Mouse (Mus musculus): ENCODE results near the gene Prkcg. TPM values are rescaled to one million over a fixed set of nuclear protein-coding genes. Genes with fewer than 3 reads are reported as not detected.
"Not testable (repeated sequence)": the region's sequence is repeated elsewhere in the genome, so short reads cannot be mapped to it uniquely, and the experiment has no call there.

Gene Prkcg
- polyA plus RNA-seq, 1 experiment from 2014 or later: 1.4 TPM

DNA sequence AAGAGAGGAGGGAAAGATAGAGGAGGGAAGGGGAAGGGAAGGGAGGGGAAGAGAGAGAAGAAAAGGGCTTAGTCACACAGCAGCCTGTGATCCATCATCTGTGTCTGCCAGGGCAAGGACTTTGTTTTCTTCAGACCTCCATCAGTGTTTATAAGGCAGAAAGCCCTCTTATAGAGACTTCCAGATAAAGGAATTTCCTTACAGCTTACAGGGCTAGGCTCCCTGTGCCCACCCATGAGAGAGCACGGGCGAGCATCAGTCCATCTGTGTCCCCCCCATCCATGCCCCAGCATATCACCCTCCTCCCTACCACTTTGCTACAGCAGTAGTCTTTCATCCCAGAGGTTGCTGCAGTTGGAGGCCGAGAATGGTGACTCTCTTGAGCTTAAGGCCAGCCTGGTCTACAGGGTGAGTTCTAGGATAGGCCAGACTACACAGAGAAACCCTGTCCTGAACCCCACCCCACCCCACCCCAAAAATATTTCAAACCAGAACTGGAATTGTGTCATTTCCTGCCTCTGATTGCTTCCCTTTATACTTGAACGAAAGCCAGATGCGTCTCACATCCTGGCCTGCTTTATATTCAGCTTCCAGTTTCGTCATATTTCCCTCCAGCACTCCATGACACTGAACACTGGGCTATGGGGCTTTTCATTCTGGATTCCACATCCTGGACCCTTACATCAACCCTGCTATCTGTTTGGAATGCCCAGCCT is 13.4 kb upstream of the Prkcg start:
- Histone ChIP-seq H3K27me3 (replicated peaks) (no peaks in the 10 kb centered on the region), H3K9me3 (replicated peaks) (no peaks in the 10 kb centered on the region), H3K27ac (replicated peaks) (no peak overlapping the region), H3K36me3 (no peaks in the 10 kb centered on the region), H3K4me1 (no peaks in the 10 kb centered on the region), H3K9ac (replicated peaks) (no peak overlapping the region), H3K4me2 (no peak overlapping the region), H3K4me3 (replicated peaks) (no peak overlapping the region)
- WGBS: 73% methylated on average over 6 of the region's 6 CpGs
- no peak for ATAC-seq (ENCODE audit: low FRiP score)

DNA sequence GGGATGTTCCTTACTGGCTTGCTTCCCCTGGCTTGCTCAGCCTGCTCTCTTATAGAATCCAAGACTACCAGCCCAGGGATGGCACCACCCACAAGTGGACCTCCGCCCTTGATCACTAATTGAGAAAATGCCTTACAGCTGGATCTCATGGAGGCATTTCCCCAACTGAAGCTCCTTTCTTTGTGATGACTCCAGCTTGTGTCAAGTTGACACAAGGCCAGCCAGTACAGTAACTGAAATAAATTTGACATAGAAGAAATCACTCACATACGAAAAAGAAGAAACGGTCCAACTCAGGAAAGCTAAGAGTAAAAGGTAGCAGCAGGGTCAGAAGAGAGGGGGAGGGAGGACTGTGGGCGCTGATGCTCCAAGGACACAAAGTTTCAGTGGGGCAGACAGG is 12.2 kb upstream of the Prkcg start:
- not testable (repeated sequence) for H3K36me3 ChIP-seq

DNA sequence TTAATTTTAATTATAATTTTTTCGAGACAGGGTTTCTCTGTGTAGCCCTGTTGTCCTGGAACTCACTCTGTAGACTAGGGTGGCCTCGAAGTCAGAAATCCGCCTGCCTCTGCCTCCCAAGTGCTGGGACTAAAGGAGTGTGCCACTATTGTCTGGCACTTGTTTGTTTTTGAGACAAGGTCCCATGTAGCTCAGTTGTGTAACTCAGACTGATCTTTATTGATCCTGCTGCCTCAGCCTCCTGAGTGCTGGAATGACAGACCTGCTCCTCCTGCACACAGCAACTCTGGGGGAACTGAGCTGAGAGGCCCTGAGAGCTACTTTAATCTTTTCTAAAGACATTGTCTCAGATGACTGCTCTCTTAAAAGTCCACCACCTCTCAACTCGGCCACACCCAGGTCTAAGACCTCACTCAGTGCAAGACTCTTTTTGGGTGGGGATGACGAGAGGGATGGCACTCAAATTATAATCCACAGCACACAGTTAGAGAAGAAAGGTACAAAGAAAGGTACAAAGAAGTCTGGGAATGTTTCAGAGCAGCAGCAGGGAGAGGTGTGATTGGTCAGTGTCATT is 8.8 kb upstream of the Prkcg start:
- no peak for ATAC-seq (ENCODE audit: low FRiP score)
- Histone ChIP-seq H3K27me3 (replicated peaks) (no peaks in the 10 kb centered on the region), H3K4me3 (replicated peaks) (no peak overlapping the region), H3K9ac (replicated peaks) (no peak overlapping the region), H3K27ac (replicated peaks) (no peak overlapping the region), H3K4me1 (no peaks in the 10 kb centered on the region), H3K36me3 (no peaks in the 10 kb centered on the region), H3K9me3 (replicated peaks) (no peaks in the 10 kb centered on the region), H3K4me2 (no peak overlapping the region)
- 70% methylated on average over 5 of the region's 5 CpGs for WGBS

More for the DNA sequence above, 12.2 kb upstream of the Prkcg start:
- H3K27me3 ChIP-seq (replicated peaks); H3K27ac ChIP-seq (replicated peaks); H3K9me3 ChIP-seq (replicated peaks); ATAC-seq (ENCODE audit: low FRiP score); H3K9ac ChIP-seq (replicated peaks); H3K4me2 ChIP-seq; H3K4me1 ChIP-seq; H3K4me3 ChIP-seq (replicated peaks): not testable (repeated sequence)
- WGBS: 71% methylated on average over 4 of the region's 4 CpGs

DNA sequence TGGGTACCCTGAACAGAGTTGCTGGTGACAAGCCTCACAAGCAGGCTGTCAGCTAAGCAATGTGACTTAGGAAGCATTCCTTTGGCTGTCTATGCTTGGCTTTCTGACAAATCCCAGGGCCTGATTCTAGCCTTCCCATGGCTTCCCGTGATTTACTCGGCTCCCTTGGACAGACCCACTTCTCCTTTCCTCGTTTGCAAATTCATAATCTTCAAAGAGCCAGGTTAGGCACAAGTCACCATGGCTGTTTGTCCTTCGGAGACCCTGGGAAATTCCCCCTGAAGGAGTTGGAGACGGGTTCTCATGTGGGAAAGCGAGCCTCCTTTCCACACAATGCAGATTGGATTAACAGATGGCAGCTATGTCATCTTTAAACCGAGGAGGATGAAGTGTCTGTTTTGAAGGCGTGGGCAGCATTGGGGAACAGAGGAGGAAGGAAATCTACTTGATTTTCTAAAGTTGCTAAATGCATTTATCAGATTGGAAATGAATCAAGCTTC is 8.3 kb upstream of the Prkcg start:
- ATAC-seq (ENCODE audit: low FRiP score): no peak

DNA sequence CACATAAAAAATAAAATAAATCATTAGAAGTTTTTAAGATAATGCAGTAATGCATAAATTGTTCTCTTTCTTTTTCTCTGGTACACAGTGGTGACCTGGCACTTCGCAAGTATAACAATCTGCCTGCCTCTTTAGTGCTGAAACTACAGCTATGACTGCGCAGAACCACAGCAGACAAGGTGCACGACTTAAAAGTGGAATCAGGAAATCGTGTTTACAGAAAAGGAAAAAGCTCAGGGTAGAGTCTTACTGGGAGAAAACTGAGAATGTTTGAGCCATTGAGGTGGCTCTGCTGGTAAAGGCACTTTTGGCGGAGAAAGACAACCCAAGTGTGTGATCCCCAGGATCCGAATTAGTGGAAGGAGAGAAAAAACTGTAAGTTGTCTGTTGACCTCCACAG is 7.2 kb upstream of the Prkcg start:
- H3K4me2 ChIP-seq: no peak overlapping the region
- no peak overlapping the region for H3K4me3 ChIP-seq (replicated peaks)
- ATAC-seq (ENCODE audit: low FRiP score): no peak
- no peak overlapping the region for H3K27ac ChIP-seq (replicated peaks)
- H3K4me1 ChIP-seq: no peaks in the 10 kb centered on the region
- 84% methylated on average over 6 of the region's 6 CpGs for WGBS
- H3K9ac ChIP-seq (replicated peaks): no peak overlapping the region
- H3K36me3 ChIP-seq: no peaks in the 10 kb centered on the region
- H3K9me3 ChIP-seq (replicated peaks): no peaks in the 10 kb centered on the region
- no peaks in the 10 kb centered on the region for H3K27me3 ChIP-seq (replicated peaks)

More for the DNA sequence above, 8.3 kb upstream of the Prkcg start:
- Histone ChIP-seq H3K36me3 (no peaks in the 10 kb centered on the region), H3K4me1 (no peaks in the 10 kb centered on the region), H3K27ac (replicated peaks) (no peak overlapping the region), H3K27me3 (replicated peaks) (no peaks in the 10 kb centered on the region), H3K9me3 (replicated peaks) (no peaks in the 10 kb centered on the region), H3K9ac (replicated peaks) (no peak overlapping the region), H3K4me3 (replicated peaks) (no peak overlapping the region), H3K4me2 (no peak overlapping the region)
- 61% methylated on average over 8 of the region's 8 CpGs for WGBS

DNA sequence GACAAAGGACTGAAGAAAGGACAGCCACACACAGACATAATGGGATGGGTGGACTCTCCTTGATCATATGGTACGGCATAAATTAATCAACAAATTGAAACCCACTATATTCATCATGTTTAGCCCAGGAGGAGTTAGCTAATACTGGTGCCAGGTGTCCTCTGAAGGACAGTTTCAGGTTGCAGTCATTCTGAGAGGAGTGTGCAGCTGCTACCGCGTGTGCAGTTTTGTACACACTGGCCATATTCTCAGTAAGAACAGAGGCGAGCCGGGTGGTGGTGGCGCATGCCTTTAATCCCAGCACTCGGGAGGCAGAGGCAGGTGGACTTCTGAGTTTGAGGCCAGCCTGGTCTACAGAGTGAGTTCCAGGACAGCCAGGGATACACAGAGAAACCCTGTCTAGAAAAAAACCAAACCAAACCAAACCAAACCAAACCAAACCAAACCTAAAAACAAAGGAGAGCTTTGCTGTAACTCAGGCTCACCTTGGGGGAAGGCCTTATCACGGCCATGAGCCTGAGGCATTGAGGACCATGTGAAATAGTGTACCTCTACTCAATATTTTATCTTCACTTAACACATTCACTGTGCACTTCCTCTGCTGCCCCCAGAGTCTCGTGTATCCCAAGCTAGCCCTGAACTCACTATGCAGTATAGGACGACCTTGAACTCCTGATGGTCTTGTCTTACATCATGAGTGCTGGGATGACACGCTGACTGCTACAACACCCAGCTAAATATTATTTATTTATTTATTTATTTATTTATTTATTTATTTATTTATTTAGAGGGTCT is 5.7 kb upstream of the Prkcg start:
- WGBS: 93% methylated on average over 11 of the region's 11 CpGs
- no peak overlapping the region for H3K4me3 ChIP-seq (replicated peaks)
- H3K9me3 ChIP-seq (replicated peaks): no peaks in the 10 kb centered on the region
- H3K27me3 ChIP-seq (replicated peaks): no peaks in the 10 kb centered on the region
- ATAC-seq (ENCODE audit: low FRiP score): no peak
- H3K9ac ChIP-seq (replicated peaks): no peak overlapping the region
- 0 out of 2 replicates have a peak, but pooled peaks cover 3% of the 10 kb centered on the region for H3K4me1 ChIP-seq
- no peaks in the 10 kb centered on the region for H3K36me3 ChIP-seq
- H3K27ac ChIP-seq (replicated peaks): no peak overlapping the region
- no peak overlapping the region for H3K4me2 ChIP-seq

DNA sequence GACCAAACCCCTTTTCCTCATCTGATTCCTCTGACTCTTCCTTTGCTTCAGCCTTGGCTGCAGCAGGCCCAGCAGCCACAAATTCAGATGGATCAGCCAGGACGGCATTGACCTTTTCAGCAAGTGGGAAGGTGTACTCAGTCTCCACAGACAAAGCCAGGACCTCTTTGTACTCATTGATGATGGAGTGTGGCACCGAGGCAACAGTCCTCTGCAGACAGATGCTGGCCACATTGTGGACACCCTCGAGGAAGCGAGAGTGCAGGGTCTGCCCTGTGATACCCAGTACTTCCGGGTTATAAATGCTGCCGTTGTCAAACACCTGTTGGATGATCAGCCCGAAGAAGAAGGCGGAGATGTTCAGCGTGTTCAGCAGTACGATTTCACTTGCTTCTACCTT is 4.4 kb upstream of the Prkcg start:
- H3K4me1 ChIP-seq: 0 out of 2 replicates have a peak, but pooled peaks cover 8% of the 10 kb centered on the region
- no peaks in the 10 kb centered on the region for H3K27me3 ChIP-seq (replicated peaks)
- H3K36me3 ChIP-seq: no peaks in the 10 kb centered on the region
- WGBS: 83% methylated on average over 10 of the region's 10 CpGs
- H3K4me3 ChIP-seq (replicated peaks): no peak overlapping the region
- H3K9me3 ChIP-seq (replicated peaks): no peaks in the 10 kb centered on the region
- H3K27ac ChIP-seq (replicated peaks): no peak overlapping the region
- ATAC-seq (ENCODE audit: low FRiP score): no peak
- H3K4me2 ChIP-seq: no peak overlapping the region
- no peak overlapping the region for H3K9ac ChIP-seq (replicated peaks)

DNA sequence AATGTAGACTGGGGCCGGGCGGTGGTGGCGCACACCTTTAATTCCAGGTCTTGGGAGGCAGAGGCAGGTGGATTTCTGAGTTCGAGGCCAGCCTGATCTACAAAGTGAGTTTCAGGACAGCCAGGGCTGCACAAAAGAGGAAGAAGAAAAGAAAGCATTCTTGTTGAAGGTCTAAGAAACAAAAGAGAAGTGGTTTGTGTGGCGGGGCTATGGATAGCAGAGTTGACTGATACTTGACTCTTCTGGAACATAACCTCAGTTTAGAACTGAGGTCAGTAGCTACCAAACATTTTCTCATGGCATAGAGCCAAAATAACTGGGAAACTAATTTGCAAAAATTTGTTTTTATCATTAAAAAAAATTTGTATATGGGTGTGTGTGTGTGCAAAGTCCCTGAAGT is 2.9 kb upstream of the Prkcg start:
- Histone ChIP-seq H3K9me3 (replicated peaks) (no peaks in the 10 kb centered on the region), H3K4me1 (peaks cover 22% of the 10 kb centered on the region), H3K9ac (replicated peaks) (no peak overlapping the region), H3K4me3 (replicated peaks) (no peak overlapping the region), H3K27me3 (replicated peaks) (no peaks in the 10 kb centered on the region), H3K4me2 (no peak overlapping the region), H3K27ac (replicated peaks) (no peak overlapping the region), H3K36me3 (no peaks in the 10 kb centered on the region)
- ATAC-seq (ENCODE audit: low FRiP score): no peak
- WGBS: 94% methylated on average over 5 of the region's 5 CpGs

DNA sequence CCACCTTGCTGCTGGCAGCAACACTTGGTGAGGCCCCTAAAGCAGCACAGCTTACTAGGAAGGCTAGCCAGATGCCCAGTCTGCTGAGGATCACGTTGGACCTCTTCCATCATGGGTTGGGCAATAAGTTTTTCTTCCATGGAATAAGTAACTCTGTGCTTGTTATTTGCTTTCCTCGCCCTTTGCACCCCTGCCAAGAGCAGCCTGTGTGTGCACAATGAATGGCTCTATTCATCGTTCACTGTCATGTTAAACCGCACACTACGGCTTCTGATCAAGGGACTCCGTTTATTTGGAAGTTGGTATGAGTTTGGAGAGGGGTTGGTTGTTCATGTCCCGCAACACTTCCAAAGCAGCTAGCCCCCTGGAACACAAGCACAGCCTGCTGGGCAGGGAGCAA is 1.8 kb upstream of the Prkcg start:
- Histone ChIP-seq H3K4me1 (peaks cover 34% of the 10 kb centered on the region), H3K27me3 (replicated peaks) (no peaks in the 10 kb centered on the region), H3K9ac (replicated peaks) (no peak overlapping the region), H3K27ac (replicated peaks) (no peak overlapping the region), H3K4me2 (no peak overlapping the region), H3K4me3 (replicated peaks) (no peak overlapping the region), H3K9me3 (replicated peaks) (no peaks in the 10 kb centered on the region), H3K36me3 (no peaks in the 10 kb centered on the region)
- no peak for ATAC-seq (ENCODE audit: low FRiP score)
- 66% methylated on average over 7 of the region's 7 CpGs for WGBS

DNA sequence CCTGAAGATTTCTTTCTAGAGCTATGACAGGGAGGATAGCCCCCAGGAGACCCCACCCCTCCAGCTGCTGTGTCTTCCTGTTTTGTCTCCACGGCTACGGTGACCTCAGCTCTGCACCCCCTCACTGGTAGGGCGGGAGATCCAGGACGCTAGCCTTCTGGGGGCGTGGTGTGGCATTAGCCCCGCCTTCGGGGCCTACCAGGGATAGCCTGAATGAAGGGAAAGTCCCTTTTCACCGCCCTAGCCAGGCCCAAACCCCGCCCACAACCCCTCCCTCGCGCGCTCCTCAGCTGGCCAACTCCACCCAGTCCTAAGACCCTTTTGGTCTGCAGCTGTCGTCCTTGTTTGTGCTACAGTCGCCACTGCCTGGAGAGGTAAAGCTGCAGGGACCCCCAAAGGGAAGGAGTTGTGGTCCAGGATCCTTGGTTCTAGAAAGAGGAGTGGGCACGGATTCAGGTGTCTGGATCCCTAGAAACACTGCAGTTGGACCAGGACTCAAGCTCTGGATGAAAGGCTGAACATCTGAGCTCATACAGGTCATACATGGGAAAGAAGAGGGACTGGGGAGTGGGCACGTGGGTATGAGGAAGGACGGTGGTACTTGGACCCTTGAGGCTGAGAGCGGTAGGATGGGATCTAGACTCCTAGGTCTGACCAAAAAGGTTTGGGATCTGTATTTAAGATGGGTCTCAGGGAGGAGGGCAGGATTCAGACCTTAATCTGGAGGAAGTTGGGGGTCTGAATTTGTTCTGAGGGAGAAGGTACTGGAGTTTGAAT is 1.5 kb downstream of the Prkcg start:
- H3K4me2 ChIP-seq: peak overlapping the region; percentile 69
- peaks cover 42% of the 10 kb centered on the region for H3K4me1 ChIP-seq
- peak overlapping the region; percentile 63 for H3K4me3 ChIP-seq (replicated peaks)
- peak overlapping the region; percentile 79 for H3K9ac ChIP-seq (replicated peaks)
- H3K27ac ChIP-seq (replicated peaks): peak overlapping the region; percentile 84
- ATAC-seq (ENCODE audit: low FRiP score): peak; percentile 91
- no peaks in the 10 kb centered on the region for H3K9me3 ChIP-seq (replicated peaks)
- peaks cover 14% of the 10 kb centered on the region for H3K36me3 ChIP-seq
- WGBS: 2% methylated on average over 18 of the region's 18 CpGs
- no peaks in the 10 kb centered on the region for H3K27me3 ChIP-seq (replicated peaks)

DNA sequence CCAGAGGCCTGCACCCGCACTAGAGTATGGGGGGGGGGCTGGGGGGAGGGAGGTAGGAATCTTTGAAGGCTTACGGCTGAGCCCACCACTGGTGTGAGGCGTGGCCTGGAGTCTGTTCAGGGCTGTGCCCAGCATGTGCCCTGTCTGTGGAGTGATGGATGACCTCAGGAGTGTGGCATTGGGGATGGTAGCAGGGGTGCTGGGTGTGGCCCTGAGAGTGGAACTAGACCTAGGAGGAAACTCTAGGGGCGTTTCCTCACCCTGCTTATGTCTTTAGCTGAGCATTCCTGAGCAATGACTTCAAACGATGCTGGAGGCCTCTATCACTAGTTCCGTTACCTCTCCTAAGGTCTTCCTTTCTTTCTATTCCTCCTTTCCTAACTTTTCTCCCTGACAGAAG is 2.2 kb downstream of the Prkcg start:
- peak; percentile 16 for ATAC-seq (ENCODE audit: low FRiP score)
- peak overlapping the region; percentile 79; the same call in 1 of the 2 replicates for H3K9ac ChIP-seq (replicated peaks)

More for the DNA sequence above, 2.2 kb downstream of the Prkcg start:
- peak overlapping the region; percentile 63 for H3K4me3 ChIP-seq (replicated peaks)
- H3K36me3 ChIP-seq: peaks cover 21% of the 10 kb centered on the region
- peak overlapping the region; percentile 84; the same call in 1 of the 2 replicates for H3K27ac ChIP-seq (replicated peaks)
- H3K27me3 ChIP-seq (replicated peaks): no peaks in the 10 kb centered on the region
- H3K4me1 ChIP-seq: peaks cover 42% of the 10 kb centered on the region
- WGBS: 26% methylated on average over 6 of the region's 6 CpGs
- peak overlapping the region; percentile 69 for H3K4me2 ChIP-seq
- H3K9me3 ChIP-seq (replicated peaks): no peaks in the 10 kb centered on the region

Data from neural tube, embryonic 15.5 days (tissue).